Mouse (Mus musculus) intestine, embryonic 15.5 days (tissue): ENCODE measurements at regions not wholly inside any gene's neighbourhood (a gene's known extent, or its start where the extent isn't known, plus 50 kb on each side); places are given as distances from the start of the nearest gene placed in this dataset.

Source experiments
- ATAC-seq: fragments of 200-750 bp; cut with Nextera tagmentation; 2 replicates; pipeline ENCODE4 v1.8.0; 2017; ENCODE audit warnings: moderate TSS enrichment, moderate library complexity
- H3K27ac ChIP-seq: fragments of 300-500 bp; sonication (generic); 2 replicates; pipeline ENCODE4 v1.5.1; 2015; ENCODE audit warnings: mild to moderate bottlenecking, inconsistent platforms
- H3K27me3 ChIP-seq: fragments of 300-500 bp; sonication (generic); replicated peaks from 2 replicates; pipeline ENCODE4 v1.6.1; 2015; ENCODE audit warnings: inconsistent platforms
- H3K36me3 ChIP-seq: fragments of 300-500 bp; sonication (generic); 2 replicates; pipeline ENCODE4 v1.6.1; 2015; ENCODE audit warnings: inconsistent platforms
- H3K4me1 ChIP-seq: fragments of 300-500 bp; sonication (generic); replicated peaks from 2 replicates; pipeline ENCODE4 v1.6.1; 2015; ENCODE audit warnings: inconsistent platforms
- H3K4me2 ChIP-seq: fragments of 300-500 bp; sonication (generic); replicated peaks from 2 replicates; pipeline ENCODE4 v1.6.1; 2015; ENCODE audit warnings: mild to moderate bottlenecking, inconsistent platforms
- H3K4me3 ChIP-seq: fragments of 300-500 bp; sonication (generic); replicated peaks from 2 replicates; pipeline ENCODE4 v1.5.1; 2015; ENCODE audit warnings: inconsistent platforms
- H3K9ac ChIP-seq: fragments of 300-500 bp; sonication (generic); 2 replicates; pipeline ENCODE4 v1.6.1; 2015; ENCODE audit warnings: inconsistent platforms
- H3K9me3 ChIP-seq: fragments of 300-500 bp; sonication (generic); 2 replicates; pipeline ENCODE4 v1.6.1; 2016; ENCODE audit warnings: inconsistent platforms
- WGBS: fragments of 180-500 bp; shearing (Covaris S2); methylation state at CpG from one replicate; pipeline ENCODE4 v1.1.7; 2015; 5-methylcytosine and 5-hydroxymethylcytosine counted together

DNA sequence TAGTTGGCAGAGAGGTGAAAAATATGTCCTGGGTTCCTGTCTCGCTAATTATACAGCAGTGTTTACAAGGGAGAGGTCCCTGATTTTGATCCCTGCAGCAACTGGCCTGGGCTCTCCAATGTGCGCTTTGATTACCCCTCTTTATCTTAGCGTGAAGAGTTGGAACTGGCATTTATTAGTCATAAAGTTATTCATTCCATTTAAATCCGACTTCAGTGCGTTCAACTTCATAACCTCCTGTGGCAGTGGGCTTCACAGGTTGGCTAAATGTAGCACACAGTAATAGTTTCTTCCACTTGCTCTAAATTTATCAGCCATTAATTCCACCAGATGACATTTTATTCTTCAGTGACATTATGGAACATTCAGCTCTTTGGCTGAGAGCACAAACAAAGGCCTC, 113.0 kb upstream of the Hmgn3 start:
- H3K4me3 ChIP-seq, result no peak overlapping the region
- no peak for ATAC-seq
- 43% methylated on average over 5 of the region's 5 CpGs for WGBS
- no peaks in the 10 kb centered on the region for H3K27me3 ChIP-seq
- H3K4me2 ChIP-seq, result no peak overlapping the region
- H3K9me3 ChIP-seq, result no peaks in the 10 kb centered on the region
- no peak overlapping the region for H3K9ac ChIP-seq
- H3K36me3 ChIP-seq, result no peaks in the 10 kb centered on the region
- no peak overlapping the region for H3K27ac ChIP-seq
- H3K4me1 ChIP-seq, result no peaks in the 10 kb centered on the region

DNA sequence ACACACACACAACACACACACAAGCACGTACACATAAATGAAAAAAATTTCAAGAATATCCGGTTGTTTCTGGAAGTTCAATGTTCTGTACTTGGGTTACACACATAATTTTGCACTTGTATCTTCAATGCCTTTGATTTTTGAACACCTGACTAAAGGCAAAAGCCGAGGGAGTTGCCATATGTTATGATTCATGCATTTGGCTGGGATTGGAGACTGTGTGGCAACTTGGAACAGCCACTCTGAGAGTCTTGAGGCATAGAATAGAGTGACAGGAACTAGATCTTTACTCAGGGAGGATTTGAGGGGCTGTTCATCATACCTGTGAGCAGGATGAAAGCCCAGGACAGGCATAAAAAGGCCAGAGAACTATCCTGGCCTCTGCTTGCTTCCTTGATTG, 112.5 kb upstream of the Hmgn3 start:
- H3K27ac ChIP-seq, result no peak overlapping the region
- WGBS, result 74% methylated on average over 3 of the region's 3 CpGs
- H3K9ac ChIP-seq, result no peak overlapping the region
- no peaks in the 10 kb centered on the region for H3K27me3 ChIP-seq
- no peak overlapping the region for H3K4me3 ChIP-seq
- no peaks in the 10 kb centered on the region for H3K4me1 ChIP-seq
- H3K4me2 ChIP-seq, result no peak overlapping the region
- no peaks in the 10 kb centered on the region for H3K36me3 ChIP-seq
- no peak for ATAC-seq
- H3K9me3 ChIP-seq, result no peaks in the 10 kb centered on the region

DNA sequence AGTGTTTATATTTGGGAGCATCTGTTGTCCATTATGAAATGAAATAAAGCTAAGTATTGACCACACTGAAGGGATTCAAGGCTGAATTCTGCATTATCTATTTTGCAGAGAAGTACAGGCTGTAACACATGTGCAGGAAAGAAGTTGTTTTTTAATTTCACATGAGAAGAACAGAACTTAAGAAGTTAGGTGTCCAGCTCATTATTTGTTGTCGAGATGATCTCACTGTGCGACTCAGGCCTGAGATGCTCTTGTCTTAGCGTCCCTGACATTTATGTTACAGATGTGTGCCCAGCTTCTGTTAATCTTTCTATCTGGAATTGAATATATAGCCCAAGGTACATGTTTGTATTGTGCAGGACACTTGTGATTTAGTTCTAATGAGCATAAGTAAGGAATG, 112.0 kb upstream of the Hmgn3 start:
- Histone ChIP-seq H3K4me2 (no peak overlapping the region), H3K4me3 (no peak overlapping the region), H3K36me3 (no peaks in the 10 kb centered on the region), H3K9me3 (no peaks in the 10 kb centered on the region), H3K4me1 (no peaks in the 10 kb centered on the region), H3K27me3 (no peaks in the 10 kb centered on the region), H3K9ac (no peak overlapping the region), H3K27ac (no peak overlapping the region)
- no peak for ATAC-seq
- WGBS, result 66% methylated on average over 3 of the region's 3 CpGs

DNA sequence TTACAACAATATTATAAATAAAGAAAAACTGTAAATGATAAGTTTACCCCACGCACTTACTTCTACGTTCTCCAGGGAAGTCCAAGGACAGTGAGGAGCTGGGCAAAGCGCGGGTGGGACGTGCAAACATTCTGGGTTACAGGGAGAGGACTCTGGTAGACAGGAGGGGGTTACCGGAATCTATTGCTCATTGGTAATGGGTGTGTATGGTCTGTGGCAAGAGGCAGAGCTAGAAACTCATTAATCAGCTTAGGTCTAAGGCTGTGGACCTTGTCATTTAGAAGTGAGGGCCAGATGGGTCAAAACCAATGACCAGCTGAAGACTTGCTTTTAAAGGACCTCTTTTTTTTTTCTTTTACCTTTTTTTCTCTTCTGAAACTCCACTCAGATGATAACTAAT, 107.9 kb upstream of the Hmgn3 start:
- H3K27me3 ChIP-seq, result no peaks in the 10 kb centered on the region
- no peak for ATAC-seq
- no peak overlapping the region for H3K4me2 ChIP-seq
- no peaks in the 10 kb centered on the region for H3K36me3 ChIP-seq
- no peaks in the 10 kb centered on the region for H3K4me1 ChIP-seq
- H3K9ac ChIP-seq, result no peak overlapping the region
- no peak overlapping the region for H3K27ac ChIP-seq
- 85% methylated on average over 6 of the region's 6 CpGs for WGBS
- H3K9me3 ChIP-seq, result no peaks in the 10 kb centered on the region
- H3K4me3 ChIP-seq, result no peak overlapping the region

DNA sequence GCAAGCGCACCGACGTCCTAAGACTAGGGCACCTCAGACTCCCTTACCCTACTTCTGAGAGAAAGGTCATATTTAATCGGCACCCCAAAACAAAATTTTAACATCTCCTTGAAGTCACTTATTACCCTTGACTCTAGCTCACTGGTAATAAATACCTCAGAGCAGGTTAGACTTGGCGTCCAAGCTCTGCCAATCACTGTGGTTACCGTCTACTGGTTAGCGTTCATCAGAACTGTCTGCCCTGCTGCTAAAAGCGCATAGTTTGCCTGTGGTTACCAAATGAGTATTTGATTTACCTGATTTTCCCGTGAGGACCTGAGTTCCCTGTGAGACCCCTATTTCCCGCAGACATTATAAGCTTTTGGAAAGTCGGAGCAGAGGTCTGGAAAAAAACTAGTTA, 107.3 kb upstream of the Hmgn3 start:
- Histone ChIP-seq H3K36me3 (no peaks in the 10 kb centered on the region), H3K4me1 (no peaks in the 10 kb centered on the region), H3K27me3 (no peaks in the 10 kb centered on the region), H3K27ac (no peak overlapping the region), H3K4me3 (no peak overlapping the region), H3K9ac (no peak overlapping the region), H3K9me3 (no peaks in the 10 kb centered on the region), H3K4me2 (no peak overlapping the region)
- 87% methylated on average over 11 of the region's 11 CpGs for WGBS
- no peak for ATAC-seq

DNA sequence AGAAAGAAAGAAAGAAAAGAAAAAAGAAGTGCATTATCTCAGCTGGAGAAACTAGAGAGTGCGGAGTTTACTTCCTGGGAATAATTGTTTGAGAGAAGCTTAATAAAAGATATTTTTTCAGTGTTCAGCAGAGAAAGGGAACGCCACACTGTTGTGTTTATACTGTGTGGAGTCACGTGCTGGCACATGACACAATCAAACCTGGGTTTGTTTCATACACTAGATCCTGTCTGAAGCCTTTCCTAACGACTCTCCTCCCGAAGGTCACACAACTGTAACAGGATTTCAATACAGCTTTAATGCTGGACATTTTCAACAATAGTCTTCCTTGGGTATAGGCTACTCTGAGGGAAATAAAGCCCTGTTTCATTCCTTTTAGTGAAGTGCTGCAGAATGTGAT, 105.3 kb upstream of the Hmgn3 start:
- Histone ChIP-seq H3K36me3 (no peaks in the 10 kb centered on the region), H3K27ac (no peak overlapping the region), H3K4me1 (no peaks in the 10 kb centered on the region), H3K9me3 (no peaks in the 10 kb centered on the region), H3K4me2 (no peak overlapping the region), H3K27me3 (no peaks in the 10 kb centered on the region), H3K4me3 (no peak overlapping the region), H3K9ac (no peak overlapping the region)
- no peak for ATAC-seq
- WGBS, result 56% methylated on average over 5 of the region's 5 CpGs

DNA sequence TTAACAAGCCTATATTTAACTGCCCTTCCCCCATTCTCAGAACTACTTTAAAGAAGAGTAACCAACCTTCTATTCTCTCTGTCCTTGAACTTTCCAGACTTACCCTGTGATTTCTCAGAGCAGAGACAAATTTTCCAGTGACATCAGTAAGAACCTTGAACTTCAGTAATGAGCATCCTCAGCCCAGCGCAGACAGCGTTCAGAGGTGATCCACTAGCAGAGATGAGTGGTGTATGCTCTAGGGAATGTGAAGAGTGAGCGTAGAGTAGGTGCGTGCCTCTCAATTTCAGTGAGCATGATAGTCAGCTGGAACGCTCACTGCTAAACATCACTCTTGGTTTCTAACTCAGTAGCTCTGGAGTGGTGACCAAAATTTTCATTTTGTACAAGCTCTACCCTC, 103.4 kb upstream of the Hmgn3 start:
- Histone ChIP-seq H3K4me2 (no peak overlapping the region), H3K4me3 (no peak overlapping the region), H3K9ac (no peak overlapping the region), H3K27ac (no peak overlapping the region), H3K9me3 (no peaks in the 10 kb centered on the region), H3K36me3 (no peaks in the 10 kb centered on the region), H3K4me1 (no peaks in the 10 kb centered on the region), H3K27me3 (no peaks in the 10 kb centered on the region)
- ATAC-seq, result no peak
- WGBS, result 94% methylated on average over 5 of the region's 5 CpGs

DNA sequence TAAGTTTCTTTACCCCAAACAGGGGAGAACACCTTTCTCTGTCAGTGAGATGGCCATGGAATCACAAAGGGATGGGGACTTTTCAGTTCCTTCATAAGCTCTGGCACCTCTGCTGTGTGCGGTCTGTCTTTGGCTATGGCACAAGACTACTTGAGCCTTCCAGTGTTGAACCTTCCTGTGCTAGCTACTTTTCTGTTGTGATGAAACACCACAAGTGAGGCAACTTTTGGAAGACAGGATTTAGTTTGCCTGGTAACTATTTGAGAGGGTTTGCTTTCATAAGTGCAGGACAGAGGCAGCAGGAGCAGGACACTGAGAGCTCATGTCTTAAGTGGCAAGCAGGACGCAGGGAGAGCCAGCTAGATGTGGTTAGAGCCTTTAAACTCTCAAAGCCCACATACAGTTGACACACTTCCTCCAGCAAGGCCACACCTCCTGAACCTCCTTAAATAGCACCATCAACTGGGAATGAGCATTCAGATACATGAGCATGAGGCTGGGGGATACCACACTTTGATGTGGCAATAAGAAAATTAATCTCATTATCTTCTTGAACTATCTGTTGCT, 101.8 kb upstream of the Hmgn3 start:
- H3K4me1 ChIP-seq, result no peaks in the 10 kb centered on the region
- H3K9ac ChIP-seq, result no peak overlapping the region
- H3K4me3 ChIP-seq, result no peak overlapping the region
- H3K27me3 ChIP-seq, result no peaks in the 10 kb centered on the region
- no peaks in the 10 kb centered on the region for H3K9me3 ChIP-seq
- 86% methylated on average over 2 of the region's 2 CpGs for WGBS
- ATAC-seq, result no peak
- no peak overlapping the region for H3K27ac ChIP-seq
- H3K4me2 ChIP-seq, result no peak overlapping the region
- no peaks in the 10 kb centered on the region for H3K36me3 ChIP-seq

DNA sequence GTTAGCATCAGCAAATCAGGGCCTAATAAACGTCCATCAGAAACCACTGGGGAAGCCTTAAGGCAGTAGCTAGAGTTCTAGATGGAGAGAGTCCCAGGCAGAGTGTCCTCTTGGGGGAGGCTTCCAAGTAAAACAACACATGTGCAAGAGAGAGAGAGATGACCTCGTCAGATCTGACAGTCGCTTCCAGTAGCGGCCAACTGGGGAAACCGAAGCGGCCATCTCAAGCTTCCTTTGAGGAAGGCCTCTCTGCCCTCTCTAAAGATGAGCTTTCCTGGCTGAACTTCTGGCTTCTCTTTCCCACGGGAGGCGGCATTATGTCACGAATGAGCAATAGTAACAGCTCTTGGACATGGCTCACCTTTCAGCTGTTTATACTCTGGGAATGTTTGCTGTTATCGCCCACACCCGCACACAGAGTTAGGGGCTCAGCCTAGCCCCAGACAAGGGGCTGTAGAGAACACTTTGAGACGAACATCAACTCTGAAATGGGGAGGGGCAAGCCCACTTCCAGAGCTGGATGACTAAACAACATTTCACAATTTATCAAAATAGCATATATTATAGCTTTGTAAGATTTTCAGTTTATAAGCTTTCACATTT, 100.7 kb upstream of the Hmgn3 start:
- no peak overlapping the region for H3K27ac ChIP-seq
- H3K9me3 ChIP-seq, result no peaks in the 10 kb centered on the region
- no peaks in the 10 kb centered on the region for H3K36me3 ChIP-seq
- H3K9ac ChIP-seq, result no peak overlapping the region
- WGBS, result 68% methylated on average over 12 of the region's 12 CpGs
- H3K4me1 ChIP-seq, result no peaks in the 10 kb centered on the region
- no peak overlapping the region for H3K4me3 ChIP-seq
- H3K27me3 ChIP-seq, result no peaks in the 10 kb centered on the region
- no peak overlapping the region for H3K4me2 ChIP-seq
- no peak for ATAC-seq

DNA sequence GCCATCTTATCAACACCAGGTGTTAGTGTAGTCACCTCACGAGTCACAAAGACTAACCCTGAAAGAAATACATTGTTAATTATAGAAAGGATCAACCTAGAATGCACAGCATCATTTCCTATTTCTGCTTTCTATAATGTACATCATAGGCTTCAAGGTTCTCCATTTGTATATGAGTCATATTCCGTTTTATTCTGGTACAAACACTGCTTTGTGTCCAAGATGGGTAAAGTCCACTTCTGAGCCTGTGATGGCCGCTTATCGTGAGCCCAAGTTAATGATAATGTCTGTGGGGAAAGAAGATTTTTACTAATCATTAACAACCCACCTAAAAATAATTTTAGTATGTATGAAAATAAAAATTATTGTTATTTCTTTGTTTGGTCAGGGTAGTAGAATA, 94.6 kb upstream of the Hmgn3 start:
- peak; percentile 89 for ATAC-seq
- WGBS, result 74% methylated on average over 4 of the region's 4 CpGs
- Histone ChIP-seq H3K9me3 (no peaks in the 10 kb centered on the region), H3K4me3 (no peak overlapping the region), H3K27ac (no peak overlapping the region), H3K9ac (no peak overlapping the region), H3K27me3 (no peaks in the 10 kb centered on the region), H3K36me3 (no peaks in the 10 kb centered on the region), H3K4me2 (no peak overlapping the region), H3K4me1 (no peaks in the 10 kb centered on the region)

DNA sequence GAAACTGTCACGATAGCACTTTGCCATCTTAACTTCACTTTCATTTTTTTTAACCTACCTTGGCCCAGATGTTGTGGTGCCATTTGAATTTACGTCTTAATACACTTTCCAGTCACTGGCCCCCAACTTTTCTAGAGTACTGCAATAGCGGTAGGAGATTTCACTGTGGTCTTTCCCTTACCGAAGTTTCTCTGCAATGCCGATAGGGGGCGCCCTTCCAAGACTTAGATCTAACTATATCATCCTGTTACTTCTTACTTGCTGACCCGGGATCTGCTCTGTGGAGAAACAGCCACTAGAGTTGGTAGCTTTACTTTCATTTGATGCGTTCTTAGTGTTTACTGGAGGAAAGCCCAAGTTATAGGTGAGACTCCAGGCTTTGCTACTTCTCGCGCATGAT, 92.6 kb upstream of the Hmgn3 start:
- H3K36me3 ChIP-seq, result no peaks in the 10 kb centered on the region
- no peaks in the 10 kb centered on the region for H3K9me3 ChIP-seq
- ATAC-seq, result no peak
- no peak overlapping the region for H3K27ac ChIP-seq
- H3K4me2 ChIP-seq, result no peak overlapping the region
- H3K27me3 ChIP-seq, result no peaks in the 10 kb centered on the region
- H3K4me1 ChIP-seq, result no peaks in the 10 kb centered on the region
- 82% methylated on average over 10 of the region's 10 CpGs for WGBS
- no peak overlapping the region for H3K4me3 ChIP-seq
- no peak overlapping the region for H3K9ac ChIP-seq

DNA sequence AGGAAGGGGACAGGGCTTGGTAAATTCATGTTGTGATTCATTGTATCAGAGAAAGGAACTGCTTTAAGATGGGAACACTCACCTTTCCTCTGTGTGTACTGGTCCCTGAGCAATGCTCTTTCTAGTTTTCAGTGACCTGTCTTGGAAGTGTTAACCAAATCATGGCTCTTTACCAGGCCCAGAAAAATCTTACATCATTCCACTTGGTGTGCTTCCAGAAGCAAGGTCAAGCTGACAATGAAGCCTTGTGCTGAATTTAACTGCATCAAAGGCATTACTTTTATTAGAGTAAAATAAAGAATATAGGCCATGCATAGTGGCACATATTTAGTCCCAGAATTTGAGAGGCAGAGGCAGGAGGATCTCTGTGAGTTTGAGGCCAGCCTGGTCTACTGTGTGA, 75.4 kb upstream of the Hmgn3 start:
- Histone ChIP-seq H3K9me3 (no peaks in the 10 kb centered on the region), H3K4me3 (no peak overlapping the region), H3K9ac (no peak overlapping the region), H3K4me2 (no peak overlapping the region), H3K4me1 (no peaks in the 10 kb centered on the region), H3K27me3 (no peaks in the 10 kb centered on the region), H3K27ac (no peak overlapping the region), H3K36me3 (no peaks in the 10 kb centered on the region)
- ATAC-seq, result no peak

DNA sequence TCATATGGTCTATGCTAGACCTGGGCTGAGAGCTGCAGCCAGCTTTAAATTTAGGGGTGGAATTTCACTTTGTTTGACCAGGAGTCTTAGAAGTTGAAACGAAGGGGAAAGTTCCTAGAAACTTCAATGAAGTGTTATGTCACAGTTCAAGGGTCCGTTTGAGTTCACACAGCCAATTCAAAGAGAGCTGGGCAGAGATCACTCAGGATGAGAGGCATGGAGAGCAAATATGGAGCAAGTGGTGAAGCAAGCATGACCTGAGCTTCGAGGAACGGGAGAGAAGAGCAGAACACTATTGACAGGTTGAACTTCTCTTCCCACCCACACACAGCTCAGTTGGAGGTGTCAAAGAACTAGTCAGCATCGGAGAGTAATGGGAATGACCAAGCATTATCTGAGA, 56.1 kb upstream of the Hmgn3 start:
- Histone ChIP-seq H3K4me2 (no peak overlapping the region), H3K27ac (no peak overlapping the region), H3K4me3 (no peak overlapping the region), H3K4me1 (no peaks in the 10 kb centered on the region), H3K9me3 (no peaks in the 10 kb centered on the region), H3K9ac (no peak overlapping the region), H3K27me3 (no peaks in the 10 kb centered on the region), H3K36me3 (no peaks in the 10 kb centered on the region)
- no peak for ATAC-seq
- whole genome bisulfite sequencing, result 69% methylated on average over 5 of the region's 5 CpGs
